Mouse (Mus musculus) urinary bladder, postnatal 25 days (tissue): ENCODE results near the gene Tbc1d20.
"Not testable (repeated sequence)": the region's sequence is repeated elsewhere in the genome, so short reads cannot be mapped to it uniquely, and the experiment has no call there.

Experiments
- DNase-seq: peaks from one replicate; pipeline ENCODE4 v3.0.0; 2022; ENCODE audit warnings: low spot score

Tbc1d20 gene

GRCm38 (mm10) chr2:152326654-152327053 lies 33.0 kb downstream of the Tbc1d20 start:
- DNase-seq: no peak

- no peak for DNase-seq
Measured at GRCm38 (mm10) chr2:152327980-152328379, 34.4 kb downstream of the Tbc1d20 start.

DNA sequence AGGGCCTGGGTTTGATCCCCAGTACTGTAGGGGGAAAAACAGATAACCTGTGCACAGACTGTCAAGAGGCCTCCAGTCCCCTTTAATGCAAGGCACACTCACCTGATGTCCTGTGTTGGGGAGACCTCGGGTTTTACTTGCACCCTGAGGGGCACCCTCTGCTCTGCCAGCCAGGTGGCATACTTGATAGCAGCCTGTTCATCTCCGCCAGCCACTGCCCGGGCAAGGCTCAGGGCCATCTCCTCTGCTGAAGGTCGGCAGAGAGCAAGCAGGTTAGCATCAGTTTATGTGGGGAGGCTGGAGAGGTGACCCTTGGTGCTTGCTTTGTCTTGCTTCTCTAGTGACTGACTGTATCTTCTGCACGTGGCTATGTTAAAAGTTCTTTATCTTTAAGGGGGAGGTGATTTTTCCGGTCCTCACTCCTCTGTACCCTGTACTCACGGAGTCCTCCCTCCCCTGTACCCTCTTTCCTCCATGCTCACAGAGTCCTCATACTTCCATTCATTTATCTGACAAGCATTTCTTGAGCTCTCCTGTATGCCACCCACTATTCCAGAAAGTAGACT lies 37.3 kb downstream of the Tbc1d20 start:
- DNase-seq: no peak

DNA sequence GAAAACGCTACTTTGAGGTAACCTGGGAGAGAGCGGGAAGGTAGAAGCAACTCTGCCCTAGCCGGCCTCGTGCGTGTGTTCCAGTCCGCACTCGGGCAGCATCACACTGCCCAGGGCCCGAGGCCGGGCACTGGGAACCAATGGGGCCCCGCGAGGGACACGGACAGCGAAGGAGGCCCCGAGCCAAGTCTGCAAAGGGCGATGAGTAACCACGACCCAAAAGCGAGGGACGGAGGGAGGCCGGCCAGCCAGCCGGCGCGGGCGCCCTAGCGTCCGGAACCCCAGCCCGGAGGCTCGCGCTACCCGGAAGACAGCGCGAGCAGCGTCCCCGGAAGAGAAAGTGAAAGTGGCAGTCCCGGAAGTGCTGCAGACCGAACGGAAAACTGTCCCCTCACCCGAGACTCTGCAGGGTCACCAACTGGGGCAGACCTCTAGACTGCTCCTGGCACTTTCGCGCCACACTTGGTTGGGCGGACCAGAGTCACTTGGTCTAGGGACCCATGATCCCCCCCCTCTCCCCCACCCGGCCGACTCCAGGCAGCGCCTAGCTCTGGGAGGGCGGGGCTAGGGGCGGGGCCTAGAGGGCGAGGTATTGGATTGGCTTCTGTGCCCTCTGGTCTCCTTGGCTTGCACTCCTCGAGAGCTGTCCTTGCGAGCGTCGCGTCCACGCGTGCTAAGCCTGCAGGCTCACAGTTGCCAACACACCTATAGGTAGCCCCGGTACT lies 38.6 kb downstream of the Tbc1d20 start, which contains the start of gene Rbck1:
Gene Rbck1 (minus strand): TSS at position 553 of the 725 bp plus-strand sequence.
- DNase-seq: peak; percentile 74

- DNase-seq: no peak
Measured at GRCm38 (mm10) chr2:152333345-152334006, 39.8 kb downstream of the Tbc1d20 start.

DNA sequence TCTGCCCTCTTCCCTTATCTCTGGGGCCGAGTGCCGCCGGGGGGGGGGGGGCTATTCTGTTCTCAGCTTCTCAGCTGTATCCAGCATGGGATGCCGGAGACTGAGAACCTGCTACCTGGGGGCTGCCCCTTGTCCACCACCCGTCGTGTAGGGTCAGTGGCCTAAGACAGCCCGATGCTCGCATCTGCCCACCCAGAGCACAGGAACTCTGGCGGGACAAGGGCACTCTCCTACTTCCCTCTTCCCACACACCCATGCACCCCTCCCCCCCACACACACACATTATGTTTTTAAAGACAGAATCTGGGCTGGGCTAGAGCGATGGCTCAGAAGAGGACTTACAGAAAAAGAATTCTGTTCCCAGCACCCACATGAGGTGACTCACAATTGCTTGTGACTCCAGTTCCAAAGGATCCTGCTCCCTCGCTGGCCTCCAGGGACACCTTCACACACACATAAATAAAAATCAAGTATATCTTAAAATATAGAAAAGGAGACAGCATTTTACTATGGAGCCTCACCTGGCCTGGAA lies 41.7 kb downstream of the Tbc1d20 start:
- no peak for DNase-seq

DNA sequence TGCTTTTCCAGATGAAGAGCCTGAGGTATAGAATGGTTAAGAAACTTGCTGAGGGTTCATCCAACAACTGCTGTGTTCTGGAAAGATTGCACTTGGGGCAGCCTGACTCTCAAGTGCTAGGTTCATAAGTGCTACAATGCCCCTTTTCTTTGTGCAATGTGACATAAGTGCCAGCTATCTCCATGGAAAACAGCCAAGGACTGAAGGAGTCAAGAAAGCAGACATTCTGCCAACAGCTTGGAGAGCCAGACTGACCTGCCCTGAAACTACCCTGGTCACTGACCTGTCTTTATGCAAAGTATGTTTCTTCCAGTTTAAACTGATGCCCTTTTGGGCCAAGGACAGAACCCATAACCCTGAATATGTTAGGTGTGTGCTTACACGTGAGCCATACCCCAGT lies 43.2 kb downstream of the Tbc1d20 start:
- no peak for DNase-seq

DNA sequence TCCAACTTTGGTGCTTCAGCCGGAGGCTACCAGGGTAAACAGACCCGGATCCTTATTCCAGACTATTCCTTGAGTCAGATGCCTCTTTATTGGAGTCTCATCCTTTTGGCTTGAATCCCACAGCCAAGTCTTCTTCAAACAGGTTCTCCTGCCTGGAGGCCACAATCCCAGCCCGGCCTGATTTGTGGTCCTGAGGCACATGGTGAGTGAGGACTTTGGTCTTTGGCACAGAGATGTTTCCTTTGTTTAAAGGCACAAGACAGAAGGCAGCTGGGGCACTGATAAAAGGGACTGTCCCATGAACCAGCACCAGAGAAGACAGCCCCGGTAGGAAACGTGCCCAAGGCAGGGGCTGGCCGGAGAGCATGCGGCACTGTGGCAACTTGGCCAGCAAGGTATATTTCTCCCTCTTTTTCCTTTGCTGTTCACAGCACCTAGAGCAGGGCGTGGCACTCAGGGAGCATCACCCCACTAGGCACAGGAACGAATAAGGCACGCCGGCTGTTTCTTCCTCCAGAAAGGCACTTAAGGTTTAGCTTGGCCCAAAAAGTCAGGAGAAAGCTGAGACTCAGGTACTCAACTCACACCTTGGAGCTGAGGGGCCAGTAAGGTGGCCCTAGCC lies 44.1 kb downstream of the Tbc1d20 start:
- no peak for DNase-seq

DNA sequence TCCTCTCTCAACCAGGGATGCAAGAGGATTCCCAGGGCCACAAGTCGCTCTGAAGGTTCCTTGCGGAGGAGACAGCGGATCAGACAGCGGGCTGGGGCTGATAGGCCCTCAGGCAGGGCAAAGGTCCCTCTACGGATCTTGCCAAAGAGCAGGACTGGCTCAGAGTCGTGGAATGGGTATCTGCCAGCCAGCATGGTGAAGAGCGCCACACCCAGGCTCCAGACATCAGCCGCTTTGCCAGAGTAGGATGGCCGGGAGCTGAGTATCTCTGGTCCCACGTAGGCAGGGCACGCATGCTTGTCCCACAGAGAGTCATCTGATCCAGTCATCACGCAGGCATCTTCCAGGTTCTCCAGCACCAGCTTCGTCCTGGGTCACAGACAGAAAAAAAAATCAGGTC lies 44.7 kb downstream of the Tbc1d20 start:
- no peak for DNase-seq

DNA sequence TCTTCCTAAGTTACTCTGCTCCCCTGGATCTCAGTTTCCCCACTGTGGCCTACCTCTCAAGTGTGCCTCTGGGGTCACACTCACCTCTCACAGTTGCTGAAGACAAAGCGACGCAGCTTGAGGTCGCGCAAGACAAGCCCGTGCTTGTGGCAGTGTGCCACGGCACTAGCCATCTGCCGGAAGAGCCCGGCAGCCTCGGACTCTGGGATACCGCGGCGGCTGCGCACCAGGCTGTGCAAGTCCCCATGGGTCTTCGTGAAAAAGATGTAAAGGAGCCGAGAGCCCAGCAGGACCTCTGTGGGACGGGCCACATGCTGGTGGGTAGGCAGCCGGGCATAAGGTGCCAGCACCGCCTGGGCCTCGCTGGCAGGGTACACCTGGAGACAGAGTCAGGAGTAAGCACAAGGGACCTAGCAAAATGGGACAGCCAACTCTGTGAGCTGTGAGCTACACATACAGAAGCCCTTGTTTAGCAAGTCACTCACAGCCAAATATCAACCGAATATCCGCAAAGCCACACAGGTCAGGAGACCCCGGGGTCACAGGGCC lies 46.1 kb downstream of the Tbc1d20 start:
- no peak for DNase-seq

- peak; percentile 67 for DNase-seq
Measured at GRCm38 (mm10) chr2:152343329-152344213, 49.9 kb downstream of the Tbc1d20 start, which contains the start of gene Trib3. TSS of gene Trib3 (minus strand) at chr2:152344032.

GRCm38 (mm10) chr2:152344361-152344760 lies 50.7 kb downstream of the Tbc1d20 start:
- DNase-seq: no peak

DNA sequence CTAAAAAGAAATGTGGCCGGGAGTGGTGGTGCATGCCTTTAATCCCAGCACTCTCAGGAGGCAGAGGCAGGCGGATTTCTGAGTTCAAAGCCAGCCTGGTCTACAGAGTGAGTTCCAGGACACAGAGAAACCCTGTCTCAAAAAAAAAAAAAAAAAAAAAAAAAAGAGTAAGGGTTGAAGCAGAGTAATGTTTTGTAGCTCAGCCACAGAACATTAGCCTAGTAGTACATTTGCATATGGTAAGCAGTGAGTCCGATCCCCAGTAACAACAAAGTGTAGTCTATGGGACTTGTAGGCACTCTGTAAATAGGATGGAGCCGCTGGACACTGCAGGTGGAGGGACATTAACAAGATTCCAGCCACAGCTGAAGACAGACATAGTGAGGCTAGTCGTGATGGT lies 51.3 kb downstream of the Tbc1d20 start:
- no peak for DNase-seq

- DNase-seq: no peak
Measured at GRCm38 (mm10) chr2:152345393-152345792, 51.8 kb downstream of the Tbc1d20 start.

DNA sequence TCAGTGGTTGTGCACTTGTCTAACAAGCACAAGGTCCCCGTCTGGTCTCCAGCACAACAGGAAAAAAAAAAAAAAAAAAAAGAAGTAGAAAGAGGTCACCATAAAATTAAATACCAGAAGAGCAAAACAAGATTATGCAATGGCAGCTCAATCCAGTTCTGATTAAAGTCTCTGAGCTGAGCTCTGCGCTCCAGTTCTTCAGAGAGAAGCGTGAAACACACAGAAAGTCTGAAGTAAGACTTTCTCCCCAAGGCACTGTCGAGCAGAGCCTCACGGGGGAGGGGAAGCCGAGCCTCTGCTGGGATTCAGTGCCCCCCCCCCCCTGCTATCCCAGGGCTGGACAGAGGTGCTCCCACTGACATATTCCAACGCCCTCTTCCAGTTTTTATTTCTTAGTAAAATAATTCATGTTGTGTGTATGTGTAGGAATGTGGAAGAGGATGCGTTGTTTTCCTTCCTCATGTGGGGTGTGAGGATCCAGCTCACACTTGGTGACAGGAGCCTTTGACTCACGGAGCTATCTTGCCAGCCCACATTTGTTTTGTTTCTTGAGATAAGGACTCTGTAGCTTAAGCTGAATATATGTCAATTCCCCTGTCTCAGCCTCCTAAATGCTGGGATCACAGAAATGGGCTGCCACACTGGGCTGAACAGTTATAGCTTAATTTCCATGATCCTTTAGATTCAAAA lies 53.3 kb downstream of the Tbc1d20 start:
- DNase-seq: no peak

- no peak for DNase-seq
Measured at GRCm38 (mm10) chr2:152347722-152348121, 54.1 kb downstream of the Tbc1d20 start.

- DNase-seq: no peak
Measured at GRCm38 (mm10) chr2:152349205-152349604, 55.6 kb downstream of the Tbc1d20 start.

DNA sequence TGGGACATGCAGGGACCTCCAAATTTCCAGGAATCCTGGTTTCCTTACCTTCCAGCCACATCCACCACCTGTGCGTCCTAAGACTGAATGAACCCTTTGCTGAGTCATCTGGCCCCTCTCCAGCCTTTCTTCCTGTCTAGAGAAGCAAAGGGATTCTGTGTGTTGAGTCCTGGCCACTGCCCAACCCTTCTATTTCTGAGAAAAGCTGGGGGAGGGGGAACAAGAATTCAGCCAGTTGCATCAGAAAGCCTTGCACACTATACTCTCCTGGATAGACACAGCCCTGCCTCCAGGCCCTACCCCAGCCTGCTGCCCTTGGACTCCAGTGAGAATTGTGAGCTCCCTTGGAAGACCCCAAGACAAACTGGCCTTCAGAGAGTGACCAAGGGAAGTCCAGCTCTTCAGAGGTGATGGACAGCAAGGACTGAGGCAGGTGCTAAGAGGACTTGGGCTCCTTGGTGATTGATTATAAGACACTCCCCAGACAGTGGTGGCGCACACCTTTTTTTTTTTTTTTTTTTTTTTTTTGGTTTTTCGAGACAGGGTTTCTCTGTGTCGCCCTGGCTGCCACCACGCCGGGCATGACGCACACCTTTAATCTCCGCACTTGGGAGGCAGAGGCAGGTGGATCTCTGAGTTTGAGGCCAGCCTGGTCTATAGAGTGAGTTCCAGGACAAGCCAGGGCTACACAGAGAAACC lies 56.4 kb downstream of the Tbc1d20 start:
- peak; percentile 28 for DNase-seq

DNA sequence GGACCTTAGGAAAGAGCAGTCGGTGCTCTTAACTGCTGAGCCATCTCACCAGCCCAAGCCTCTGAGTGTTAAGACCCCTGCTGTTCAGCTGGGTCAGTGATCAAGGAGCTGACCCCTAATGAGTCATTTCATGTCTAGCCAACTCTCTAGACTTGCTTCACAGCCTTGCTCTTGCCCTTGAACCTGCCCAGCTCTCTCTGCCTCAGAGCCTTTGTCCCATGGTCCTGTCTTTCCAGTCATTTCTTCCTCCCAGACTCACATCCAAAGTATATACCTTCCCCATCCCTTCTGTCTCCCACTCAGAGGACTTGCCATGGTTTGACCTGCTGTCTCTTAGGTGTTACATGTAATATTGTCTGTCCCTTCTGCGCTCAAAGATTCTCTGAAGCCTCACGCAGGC lies 63.6 kb downstream of the Tbc1d20 start:
- no peak for DNase-seq

DNA sequence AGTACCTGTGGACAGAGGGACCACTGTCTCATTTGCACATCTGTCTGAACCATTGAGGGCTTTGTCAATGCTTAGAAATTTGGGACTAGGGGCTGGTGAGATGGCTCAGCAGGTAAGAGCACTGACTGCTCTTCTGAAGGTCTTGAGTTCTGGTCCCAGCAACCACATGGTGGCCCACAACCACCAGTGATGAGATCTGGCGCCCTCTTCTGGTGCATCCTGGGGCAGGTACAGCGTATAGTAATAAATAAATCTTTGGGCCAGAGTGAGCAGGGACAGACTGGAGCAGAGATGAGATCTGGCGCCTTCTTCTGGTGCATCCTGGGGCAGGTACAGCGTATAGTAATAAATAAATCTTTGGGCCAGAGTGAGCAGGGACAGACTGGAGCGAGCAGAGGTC lies 65.3 kb downstream of the Tbc1d20 start:
- not testable (repeated sequence) for DNase-seq
